Mouse (Mus musculus) erythroblast, adult 5-6 weeks (primary cell): ENCODE results near the gene Mypn. TPM values are rescaled to one million over a fixed set of nuclear protein-coding genes. Genes with fewer than 3 reads are reported as not detected.
A peak's percentile ranks its signal among the peaks of the same experiment; 100 is the strongest.

Source experiments
- ATAC-seq: replicated peaks from 2 replicates; pipeline ENCODE4 v1.8.0; 2016; ENCODE audit warnings: moderate number of reproducible peaks, mild to moderate bottlenecking, moderate TSS enrichment, inconsistent platforms; ENCODE audit not compliant: poor library complexity, low FRiP score, severe bottlenecking
- total RNA-seq, 2 experiments: library from RNA; stranded (forward) in 1 of 2; stranded (reverse) in 1 of 2; fragments of 150-400 nt in 1 of 2; fragments of 200-764, 138-1000 nt in 1 of 2; gene quantifications; 2 replicates each; pipeline versions ENCODE4 v1.2.3 to v1.2.4; 2015 to 2017; ENCODE audit warnings: low replicate concordance in 2 of 2

Gene Mypn
- total RNA-seq, 2 experiments from 2014 or later = not detected

- ATAC-seq = no peak
Observed at GRCm38 (mm10) chr10:63208871-63209270, 5.1 kb upstream of the Mypn start.

- no peak for ATAC-seq
Observed at GRCm38 (mm10) chr10:63203002-63203401, 750 bp downstream of the Mypn start.

GRCm38 (mm10) chr10:63201534-63201933 is 2.2 kb downstream of the Mypn start:
- ATAC-seq = no peak

GRCm38 (mm10) chr10:63199008-63199407 is 4.7 kb downstream of the Mypn start:
- ATAC-seq = peak; percentile 63; the same call in 1 of the 2 replicates

GRCm38 (mm10) chr10:63192736-63193135 is 11.0 kb downstream of the Mypn start:
- ATAC-seq = no peak

- ATAC-seq = no peak
Observed at GRCm38 (mm10) chr10:63192276-63192675, 11.5 kb downstream of the Mypn start.

- no peak for ATAC-seq
Observed at GRCm38 (mm10) chr10:63184451-63184850, 19.3 kb downstream of the Mypn start.

GRCm38 (mm10) chr10:63182177-63182768 is 21.5 kb downstream of the Mypn start:
- ATAC-seq = no peak

GRCm38 (mm10) chr10:63181166-63181565 is 22.6 kb downstream of the Mypn start:
- ATAC-seq = no peak

GRCm38 (mm10) chr10:63179524-63179923 is 24.2 kb downstream of the Mypn start:
- no peak for ATAC-seq

GRCm38 (mm10) chr10:63178318-63178717 is 25.4 kb downstream of the Mypn start:
- no peak for ATAC-seq

- ATAC-seq = no peak
Observed at GRCm38 (mm10) chr10:63177286-63178140, 26.2 kb downstream of the Mypn start.

- 0 out of 2 replicates have a peak, but pooled peaks have one; percentile 45 for ATAC-seq
Observed at GRCm38 (mm10) chr10:63176471-63176931, 27.3 kb downstream of the Mypn start.

GRCm38 (mm10) chr10:63172089-63172488 is 31.7 kb downstream of the Mypn start:
- ATAC-seq = no peak

- ATAC-seq = no peak
Observed at GRCm38 (mm10) chr10:63169503-63169902, 34.2 kb downstream of the Mypn start.

- no peak for ATAC-seq
Observed at GRCm38 (mm10) chr10:63168124-63168523, 35.6 kb downstream of the Mypn start.

GRCm38 (mm10) chr10:63167241-63167995 is 36.3 kb downstream of the Mypn start:
- ATAC-seq = no peak

- ATAC-seq = no peak
Observed at GRCm38 (mm10) chr10:63165752-63166412, 37.9 kb downstream of the Mypn start.

GRCm38 (mm10) chr10:63161240-63161639 is 42.5 kb downstream of the Mypn start:
- peak; percentile 68 for ATAC-seq

- ATAC-seq = no peak
Observed at GRCm38 (mm10) chr10:63160671-63161070, 43.1 kb downstream of the Mypn start.
